Mouse (Mus musculus) spleen, adult 2 months (tissue): ENCODE data around the gene Igdcc4.

ENCODE experiments used
- CTCF ChIP-seq: fragments of 200-500 bp; IDR thresholded peaks from 2 replicates; pipeline ENCODE4 v1.5.1; 2011; ENCODE audit warnings: mild to moderate bottlenecking, inconsistent platforms; ENCODE audit not compliant: insufficient read depth, insufficient read length, insufficient replicate concordance; ENCODE audit errors: extremely low read depth
- POLR2A ChIP-seq: fragments of 200-500 bp; IDR thresholded peaks from 2 replicates; pipeline ENCODE4 v1.6.1; 2011; ENCODE audit warnings: low read depth, low read length, inconsistent platforms

DNA sequence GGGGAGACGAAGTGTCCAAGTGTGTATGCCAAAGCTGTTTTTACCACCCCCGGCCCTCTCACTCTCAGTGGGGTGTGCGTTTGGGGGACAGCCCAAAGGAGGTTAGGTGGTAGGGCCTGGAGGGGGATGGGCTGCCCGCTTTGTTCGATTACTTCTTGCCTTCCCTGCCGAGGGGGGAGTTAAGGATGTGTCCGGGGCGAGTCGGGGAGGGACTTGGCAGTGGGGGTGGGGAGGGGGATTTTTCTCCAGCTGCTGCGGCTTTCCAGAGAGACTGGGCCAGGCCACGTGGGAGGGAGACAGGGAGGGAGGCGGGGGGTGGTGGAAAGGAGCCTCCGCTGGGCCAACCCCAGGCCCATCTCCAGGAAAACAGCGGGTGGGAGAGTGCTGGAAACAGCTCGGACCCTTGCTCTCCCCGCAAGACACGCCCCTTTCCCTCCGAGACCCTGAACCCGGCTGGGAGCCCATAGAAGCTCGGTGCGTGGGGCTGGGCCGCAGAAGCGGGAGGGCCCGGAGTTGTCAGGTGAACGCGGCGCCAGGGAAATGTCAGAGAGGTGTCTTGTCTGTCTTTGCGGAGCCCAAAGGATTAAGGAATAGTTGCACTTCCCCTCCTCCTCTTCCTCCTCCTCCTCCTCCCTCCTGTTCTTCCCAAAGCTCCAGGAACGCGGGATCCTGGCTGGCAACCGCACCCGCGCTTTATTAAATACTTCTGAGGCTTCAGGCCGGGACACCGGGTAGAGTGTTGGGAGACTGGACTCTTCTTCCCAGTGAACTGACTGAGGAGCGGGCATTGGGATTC is 1.3 kb downstream of the Igdcc4 start:
- TF ChIP-seq POLR2A (no peak), CTCF (no peak)
